Mouse (Mus musculus): ENCODE data around the gene Gm49337. TPM values are rescaled to one million over a fixed set of nuclear protein-coding genes. Genes with fewer than 3 reads are reported as not detected.
"Not testable (repeated sequence)": the region's sequence is repeated elsewhere in the genome, so short reads cannot be mapped to it uniquely, and the experiment has no call there.

Gene Gm49337
- polyA plus RNA-seq, 1 experiment from 2014 or later = not detected

- H3K9me3 ChIP-seq (ENCODE audit: control insufficient read depth, low read length); H3K9ac ChIP-seq (ENCODE audit: low read length); H3K27me3 ChIP-seq (ENCODE audit: control insufficient read depth, insufficient read depth, low read length); DNase-seq (ENCODE audit: low spot score, missing footprints); H3K36me3 ChIP-seq (ENCODE audit: control insufficient read depth, insufficient read depth, low read length); H3K4me3 ChIP-seq (ENCODE audit: low read depth, low read length); H3K4me1 ChIP-seq (ENCODE audit: control insufficient read depth, insufficient read depth, low read length); H3K4me2 ChIP-seq; H3K27ac ChIP-seq (ENCODE audit: low read depth, low read length); ATAC-seq (ENCODE audit: low FRiP score): not testable (repeated sequence)
- 34% methylated on average over 3 of the region's 3 CpGs for WGBS
Observed at GRCm38 (mm10) chr4:116245926-116246325, 72.7 kb downstream of the Gm49337 start.

- H3K27ac ChIP-seq (ENCODE audit: low read depth, low read length) = no peak overlapping the region
- H3K9ac ChIP-seq (ENCODE audit: low read length) = no peak overlapping the region
- 93% methylated on average over 3 of the region's 3 CpGs for WGBS
- no peaks in the 10 kb centered on the region for H3K4me1 ChIP-seq (ENCODE audit: control insufficient read depth, insufficient read depth, low read length)
- no peak overlapping the region for H3K4me3 ChIP-seq (ENCODE audit: low read depth, low read length)
- DNase-seq (ENCODE audit: low spot score, missing footprints) (no peak), ATAC-seq (ENCODE audit: low FRiP score) (no peak)
- no peaks in the 10 kb centered on the region for H3K27me3 ChIP-seq (ENCODE audit: control insufficient read depth, insufficient read depth, low read length)
- H3K4me2 ChIP-seq = no peak overlapping the region
- no peaks in the 10 kb centered on the region for H3K9me3 ChIP-seq (ENCODE audit: control insufficient read depth, low read length)
- H3K36me3 ChIP-seq (ENCODE audit: control insufficient read depth, insufficient read depth, low read length) = no peaks in the 10 kb centered on the region; the same call in 1 of the 2 replicates
Observed at GRCm38 (mm10) chr4:116249986-116250385, 76.8 kb downstream of the Gm49337 start.

DNA sequence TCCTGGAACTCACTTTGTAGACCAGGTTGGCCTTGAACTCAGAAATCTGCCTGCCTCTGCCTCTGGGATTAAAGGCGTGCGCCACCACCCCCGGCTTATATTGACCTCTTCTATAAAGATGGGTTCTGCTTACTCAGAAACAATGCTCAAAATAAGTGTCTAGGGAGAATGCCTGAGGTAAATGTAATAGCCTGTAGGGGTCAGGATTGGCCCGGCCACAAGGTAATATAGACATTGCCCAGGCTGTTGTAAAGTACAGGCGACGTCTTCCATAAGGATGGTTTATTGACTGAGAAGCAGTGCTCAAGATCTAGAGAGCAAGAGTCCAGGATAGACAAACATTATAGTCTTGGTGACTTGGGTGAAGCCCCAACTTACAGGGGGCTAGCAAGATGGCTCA lies 95.0 kb downstream of the Gm49337 start:
- Histone ChIP-seq H3K36me3 (ENCODE audit: control insufficient read depth, insufficient read depth, low read length) (peaks cover 17% of the 10 kb centered on the region; the same call in 1 of the 2 replicates), H3K4me3 (ENCODE audit: low read depth, low read length) (no peak overlapping the region), H3K4me2 (no peak overlapping the region), H3K9me3 (ENCODE audit: control insufficient read depth, low read length) (no peaks in the 10 kb centered on the region), H3K4me1 (ENCODE audit: control insufficient read depth, insufficient read depth, low read length) (no peaks in the 10 kb centered on the region), H3K27ac (ENCODE audit: low read depth, low read length) (no peak overlapping the region), H3K9ac (ENCODE audit: low read length) (no peak overlapping the region), H3K27me3 (ENCODE audit: control insufficient read depth, insufficient read depth, low read length) (no peaks in the 10 kb centered on the region)
- ATAC-seq (ENCODE audit: low FRiP score) (no peak), DNase-seq (ENCODE audit: low spot score, missing footprints) (no peak)
- WGBS = 96% methylated on average over 6 of the region's 6 CpGs

DNA sequence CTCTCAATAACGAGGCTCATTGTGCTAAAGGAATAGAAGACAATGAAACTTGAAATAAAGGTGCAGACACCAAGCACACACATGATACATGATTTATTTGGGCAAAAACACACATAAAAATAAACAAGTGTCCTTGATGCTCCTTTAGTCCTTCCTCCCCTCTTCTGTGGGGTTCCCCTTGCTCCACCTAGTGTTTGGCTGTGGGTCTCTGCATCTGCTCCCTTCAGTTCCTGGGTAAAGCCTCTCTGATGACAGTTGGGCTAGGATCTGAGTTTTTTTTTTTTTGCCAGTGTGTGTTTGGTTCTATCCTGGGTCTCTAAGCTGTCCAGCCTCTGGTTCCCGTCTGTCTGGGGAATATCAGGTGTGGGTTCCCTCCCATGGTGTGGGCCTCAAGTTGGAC lies 109.0 kb downstream of the Gm49337 start:
- Histone ChIP-seq H3K4me3 (ENCODE audit: low read depth, low read length) (no peak overlapping the region), H3K9ac (ENCODE audit: low read length) (no peak overlapping the region), H3K4me2 (no peak overlapping the region), H3K27me3 (ENCODE audit: control insufficient read depth, insufficient read depth, low read length) (no peaks in the 10 kb centered on the region), H3K36me3 (ENCODE audit: control insufficient read depth, insufficient read depth, low read length) (peaks cover 13% of the 10 kb centered on the region), H3K9me3 (ENCODE audit: control insufficient read depth, low read length) (no peaks in the 10 kb centered on the region), H3K4me1 (ENCODE audit: control insufficient read depth, insufficient read depth, low read length) (no peaks in the 10 kb centered on the region), H3K27ac (ENCODE audit: low read depth, low read length) (no peak overlapping the region)
- ATAC-seq (ENCODE audit: low FRiP score) (no peak), DNase-seq (ENCODE audit: low spot score, missing footprints) (no peak)
- 84% methylated on average over 2 of the region's 2 CpGs for WGBS

DNA sequence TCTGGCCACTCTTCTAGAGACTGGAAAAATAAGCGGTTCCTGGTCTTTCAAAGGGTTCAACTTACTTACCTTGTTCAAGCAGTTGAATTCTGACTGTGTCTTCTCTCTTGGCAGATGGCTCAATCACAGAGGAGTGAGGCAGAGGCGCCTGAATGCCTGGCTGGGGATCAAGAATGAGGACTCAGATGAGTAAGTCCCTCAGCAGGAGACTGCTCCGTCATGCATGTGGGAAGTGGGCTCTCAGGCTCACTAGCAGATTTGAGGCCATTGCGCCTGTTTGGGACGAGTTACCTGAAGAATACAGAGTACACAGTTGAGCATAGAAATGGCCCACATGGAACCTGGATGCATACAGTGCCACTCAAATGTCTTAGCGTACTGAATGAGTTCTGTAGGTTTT lies 118.4 kb downstream of the Gm49337 start:
- peaks cover 26% of the 10 kb centered on the region for H3K36me3 ChIP-seq (ENCODE audit: control insufficient read depth, insufficient read depth, low read length)
- WGBS = 93% methylated on average over 6 of the region's 6 CpGs
- H3K9ac ChIP-seq (ENCODE audit: low read length) = no peak overlapping the region
- H3K27me3 ChIP-seq (ENCODE audit: control insufficient read depth, insufficient read depth, low read length) = no peaks in the 10 kb centered on the region
- H3K27ac ChIP-seq (ENCODE audit: low read depth, low read length) = no peak overlapping the region
- DNase-seq (ENCODE audit: low spot score, missing footprints) = no peak
- H3K4me1 ChIP-seq (ENCODE audit: control insufficient read depth, insufficient read depth, low read length) = no peaks in the 10 kb centered on the region
- no peak for ATAC-seq (ENCODE audit: low FRiP score)
- no peak overlapping the region for H3K4me3 ChIP-seq (ENCODE audit: low read depth, low read length)
- no peak overlapping the region for H3K4me2 ChIP-seq
- H3K9me3 ChIP-seq (ENCODE audit: control insufficient read depth, low read length) = no peaks in the 10 kb centered on the region

- Histone ChIP-seq H3K4me1 (ENCODE audit: control insufficient read depth, insufficient read depth, low read length) (no peaks in the 10 kb centered on the region), H3K36me3 (ENCODE audit: control insufficient read depth, insufficient read depth, low read length) (peaks cover 24% of the 10 kb centered on the region), H3K4me3 (ENCODE audit: low read depth, low read length) (no peak overlapping the region)
Observed at GRCm38 (mm10) chr4:116293296-116293695, 120.1 kb downstream of the Gm49337 start.

GRCm38 (mm10) chr4:116300878-116301355 lies 127.7 kb downstream of the Gm49337 start:
- H3K9me3 ChIP-seq (ENCODE audit: control insufficient read depth, low read length) = no peaks in the 10 kb centered on the region
- 81% methylated on average over 4 of the region's 4 CpGs for whole genome bisulfite sequencing
- peaks cover 7% of the 10 kb centered on the region for H3K36me3 ChIP-seq (ENCODE audit: control insufficient read depth, insufficient read depth, low read length)
- no peaks in the 10 kb centered on the region for H3K27me3 ChIP-seq (ENCODE audit: control insufficient read depth, insufficient read depth, low read length)
- no peak overlapping the region for H3K4me2 ChIP-seq
- no peak for ATAC-seq (ENCODE audit: low FRiP score)
- H3K27ac ChIP-seq (ENCODE audit: low read depth, low read length) = no peak overlapping the region
- H3K4me3 ChIP-seq (ENCODE audit: low read depth, low read length) = no peak overlapping the region
- no peak overlapping the region for H3K9ac ChIP-seq (ENCODE audit: low read length)
- no peak for DNase-seq (ENCODE audit: low spot score, missing footprints)
- no peaks in the 10 kb centered on the region for H3K4me1 ChIP-seq (ENCODE audit: control insufficient read depth, insufficient read depth, low read length)

More at GRCm38 (mm10) chr4:116293296-116293695, 120.1 kb downstream of the Gm49337 start:
- no peak for ATAC-seq (ENCODE audit: low FRiP score)
- H3K9me3 ChIP-seq (ENCODE audit: control insufficient read depth, low read length) = no peaks in the 10 kb centered on the region
- DNase-seq (ENCODE audit: low spot score, missing footprints) = no peak
- no peaks in the 10 kb centered on the region for H3K27me3 ChIP-seq (ENCODE audit: control insufficient read depth, insufficient read depth, low read length)
- H3K4me2 ChIP-seq = no peak overlapping the region
- H3K9ac ChIP-seq (ENCODE audit: low read length) = no peak overlapping the region
- WGBS = 88% methylated on average over 12 of the region's 12 CpGs
- no peak overlapping the region for H3K27ac ChIP-seq (ENCODE audit: low read depth, low read length)

DNA sequence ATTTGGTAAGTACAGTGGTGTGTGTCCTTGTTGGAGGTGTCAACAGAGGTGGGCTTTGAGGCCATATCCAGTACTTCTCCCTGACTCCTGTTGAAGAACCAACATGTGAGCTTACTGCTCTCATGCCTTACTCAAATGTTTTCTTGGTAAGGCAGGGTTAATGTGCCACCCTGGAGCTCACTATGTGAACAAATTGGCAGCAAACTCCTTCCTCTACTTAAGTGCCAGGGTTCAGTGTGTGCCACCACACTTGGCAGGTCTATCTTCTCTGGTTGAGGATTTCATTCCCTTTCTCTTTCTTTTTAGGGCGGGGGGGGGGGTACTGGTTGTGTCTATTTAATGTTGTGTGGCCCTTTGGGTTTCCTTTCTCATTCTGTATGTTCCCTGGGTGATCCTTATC lies 131.4 kb downstream of the Gm49337 start:
- Histone ChIP-seq H3K27ac (ENCODE audit: low read depth, low read length) (no peak overlapping the region), H3K4me1 (ENCODE audit: control insufficient read depth, insufficient read depth, low read length) (no peaks in the 10 kb centered on the region), H3K4me2 (no peak overlapping the region), H3K36me3 (ENCODE audit: control insufficient read depth, insufficient read depth, low read length) (peaks cover 17% of the 10 kb centered on the region), H3K9ac (ENCODE audit: low read length) (no peak overlapping the region), H3K4me3 (ENCODE audit: low read depth, low read length) (no peak overlapping the region), H3K9me3 (ENCODE audit: control insufficient read depth, low read length) (no peaks in the 10 kb centered on the region), H3K27me3 (ENCODE audit: control insufficient read depth, insufficient read depth, low read length) (no peaks in the 10 kb centered on the region)
- 15% methylated on average over 1 of the region's 1 CpGs for WGBS
- no peak for ATAC-seq (ENCODE audit: low FRiP score)
- no peak for DNase-seq (ENCODE audit: low spot score, missing footprints)

- H3K4me1 ChIP-seq (ENCODE audit: control insufficient read depth, insufficient read depth, low read length) = no peaks in the 10 kb centered on the region
- no peaks in the 10 kb centered on the region for H3K27me3 ChIP-seq (ENCODE audit: control insufficient read depth, insufficient read depth, low read length)
- no peaks in the 10 kb centered on the region for H3K9me3 ChIP-seq (ENCODE audit: control insufficient read depth, low read length)
- H3K27ac ChIP-seq (ENCODE audit: low read depth, low read length) = no peak overlapping the region
- H3K4me2 ChIP-seq = no peak overlapping the region
- peaks cover 3% of the 10 kb centered on the region; the same call in 1 of the 2 replicates for H3K36me3 ChIP-seq (ENCODE audit: control insufficient read depth, insufficient read depth, low read length)
- ATAC-seq (ENCODE audit: low FRiP score) = no peak
- DNase-seq (ENCODE audit: low spot score, missing footprints) = no peak
- no peak overlapping the region for H3K9ac ChIP-seq (ENCODE audit: low read length)
- H3K4me3 ChIP-seq (ENCODE audit: low read depth, low read length) = no peak overlapping the region
- 96% methylated on average over 4 of the region's 4 CpGs for WGBS
Observed at GRCm38 (mm10) chr4:116317575-116317974, 144.4 kb downstream of the Gm49337 start.
